Mouse (Mus musculus): ENCODE results near the gene Cep63.

The Cep63 gene

GRCm38 (mm10) chr9:102581921-102582469, 44.3 kb downstream of the Cep63 start:
- in situ Hi-C loops (cut with MboI; ENCODE audit: low sequenced_read_pairs): no loop called here

- in situ Hi-C loops (cut with MboI; ENCODE audit: low sequenced_read_pairs): no loop called here
Measured at GRCm38 (mm10) chr9:102577480-102577879, 48.9 kb downstream of the Cep63 start.

GRCm38 (mm10) chr9:102572888-102573287, 53.4 kb downstream of the Cep63 start:
- in situ Hi-C loops (cut with MboI; ENCODE audit: low sequenced_read_pairs): no loop called here

GRCm38 (mm10) chr9:102558463-102558862, 67.9 kb downstream of the Cep63 start:
- in situ Hi-C loops (cut with MboI; ENCODE audit: low sequenced_read_pairs): no loop called here

- in situ Hi-C loops (cut with MboI; ENCODE audit: low sequenced_read_pairs): no loop called here
Measured at GRCm38 (mm10) chr9:102553781-102554180, 72.6 kb downstream of the Cep63 start.

GRCm38 (mm10) chr9:102551771-102552170, 74.6 kb downstream of the Cep63 start:
- in situ Hi-C loops (cut with MboI; ENCODE audit: low sequenced_read_pairs): no loop called here

GRCm38 (mm10) chr9:102549211-102549610, 77.1 kb downstream of the Cep63 start:
- in situ Hi-C loops (cut with MboI; ENCODE audit: low sequenced_read_pairs): loop anchor here (25.0 kb wide), 1 partner anchor 1237 kb away; no protein-coding TSS in a partner anchor

- in situ Hi-C loops (cut with MboI; ENCODE audit: low sequenced_read_pairs): loop anchor here (25.0 kb wide), 1 partner anchor 1235 kb away; no protein-coding TSS in a partner anchor
Measured at GRCm38 (mm10) chr9:102547028-102547354, 79.3 kb downstream of the Cep63 start.

- in situ Hi-C loops (cut with MboI; ENCODE audit: low sequenced_read_pairs): loop anchor here (25.0 kb wide), 1 partner anchor 1234 kb away; no protein-coding TSS in a partner anchor
Measured at GRCm38 (mm10) chr9:102546256-102547027, 79.9 kb downstream of the Cep63 start.

GRCm38 (mm10) chr9:102545406-102546255, 80.7 kb downstream of the Cep63 start:
- in situ Hi-C loops (cut with MboI; ENCODE audit: low sequenced_read_pairs): loop anchor here (25.0 kb wide), 1 partner anchor 1233 kb away; no protein-coding TSS in a partner anchor

GRCm38 (mm10) chr9:102544773-102545366, 81.5 kb downstream of the Cep63 start:
- in situ Hi-C loops (cut with MboI; ENCODE audit: low sequenced_read_pairs): loop anchor here (25.0 kb wide), 1 partner anchor 1233 kb away; no protein-coding TSS in a partner anchor

GRCm38 (mm10) chr9:102544116-102544772, 82.1 kb downstream of the Cep63 start:
- in situ Hi-C loops (cut with MboI; ENCODE audit: low sequenced_read_pairs): loop anchor here (25.0 kb wide), 1 partner anchor 1232 kb away; no protein-coding TSS in a partner anchor

GRCm38 (mm10) chr9:102543761-102544115, 82.6 kb downstream of the Cep63 start:
- in situ Hi-C loops (cut with MboI; ENCODE audit: low sequenced_read_pairs): loop anchor here (25.0 kb wide), 1 partner anchor 1231 kb away; no protein-coding TSS in a partner anchor

- in situ Hi-C loops (cut with MboI; ENCODE audit: low sequenced_read_pairs): loop anchor here (25.0 kb wide), 1 partner anchor 1230 kb away; no protein-coding TSS in a partner anchor
Measured at GRCm38 (mm10) chr9:102542540-102542939, 83.8 kb downstream of the Cep63 start.

- in situ Hi-C loops (cut with MboI; ENCODE audit: low sequenced_read_pairs): loop anchor here (25.0 kb wide), 1 partner anchor 1229 kb away; no protein-coding TSS in a partner anchor
Measured at GRCm38 (mm10) chr9:102541666-102542065, 84.7 kb downstream of the Cep63 start.

GRCm38 (mm10) chr9:102539699-102540098, 86.6 kb downstream of the Cep63 start:
- in situ Hi-C loops (cut with MboI; ENCODE audit: low sequenced_read_pairs): loop anchor here (25.0 kb wide), 1 partner anchor 1227 kb away; no protein-coding TSS in a partner anchor

- in situ Hi-C loops (cut with MboI; ENCODE audit: low sequenced_read_pairs): loop anchor here (25.0 kb wide), 1 partner anchor 1225 kb away; no protein-coding TSS in a partner anchor
Measured at GRCm38 (mm10) chr9:102536968-102537367, 89.4 kb downstream of the Cep63 start.

All from CH12F3 (cell line).